In genomic region chr7:6801642-6802041, GRCm38 (mm10) we compare ENCODE assay signal across 18 mouse cellular contexts.
A peak's percentile ranks its signal among the peaks of the same experiment; 100 is the strongest.
DNase-seq lines count a peak whose midpoint lies in the region; ATAC-seq and TF ChIP-seq lines count a peak whose summit lies in the region.
"Had no signal": no experiment of that assay in that cellular context is flagged by ENCODE, and none has a peak within 500 bp of the region (broad histone marks: within the 10 kb centered on the region; RNA-seq: fewer than 3 reads in every experiment).

No protein-coding gene starts in this region.

- peaks cover 11% of the 10 kb centered on the region for H3K4me1 ChIP-seq in intestine, embryonic 15.5 days (replicated peaks)
- H3K4me1 ChIP-seq in intestine, postnatal 0 days (replicated peaks; ENCODE audit: control insufficient read depth, insufficient read depth, low read length), result no peaks in the 10 kb centered on the region
- peaks cover 6% of the 10 kb centered on the region; the same call in 1 of the 2 replicates for H3K4me1 ChIP-seq in liver, embryonic 15.5 days (replicated peaks)
- H3K4me1 ChIP-seq in liver, embryonic 12.5 days, result no peaks in the 10 kb centered on the region
- H3K4me1 ChIP-seq in intestine, embryonic 16.5 days (ENCODE audit: control insufficient read depth, insufficient read depth, low read length), result peaks cover 17% of the 10 kb centered on the region
- peaks cover 20% of the 10 kb centered on the region for H3K4me1 ChIP-seq in limb, embryonic 15.5 days
- H3K4me1 ChIP-seq: forebrain, embryonic 12.5 days; hindbrain, embryonic 10.5 days had no signal

- no peaks in the 10 kb centered on the region for H3K27me3 ChIP-seq in intestine, embryonic 15.5 days (replicated peaks)
- no peaks in the 10 kb centered on the region for H3K27me3 ChIP-seq in intestine, postnatal 0 days (replicated peaks; ENCODE audit: control insufficient read depth, insufficient read depth, low read length)
- no peaks in the 10 kb centered on the region for H3K27me3 ChIP-seq in liver, embryonic 15.5 days
- no peaks in the 10 kb centered on the region for H3K27me3 ChIP-seq in liver, embryonic 12.5 days (replicated peaks)
- H3K27me3 ChIP-seq in intestine, embryonic 16.5 days (replicated peaks; ENCODE audit: control insufficient read depth, insufficient read depth, low read length), result no peaks in the 10 kb centered on the region
- H3K27me3 ChIP-seq in limb, embryonic 15.5 days, result no peaks in the 10 kb centered on the region
- H3K27me3 ChIP-seq: embryonic facial prominence, embryonic 12.5 days; forebrain, embryonic 12.5 days; heart, embryonic 12.5 days had no signal

- no peaks in the 10 kb centered on the region for H3K36me3 ChIP-seq in intestine, embryonic 15.5 days
- no peaks in the 10 kb centered on the region for H3K36me3 ChIP-seq in intestine, postnatal 0 days (ENCODE audit: control insufficient read depth, insufficient read depth)
- H3K36me3 ChIP-seq in liver, embryonic 15.5 days (replicated peaks), result no peaks in the 10 kb centered on the region
- H3K36me3 ChIP-seq in liver, embryonic 12.5 days, result no peaks in the 10 kb centered on the region
- H3K36me3 ChIP-seq in intestine, embryonic 16.5 days (ENCODE audit: control insufficient read depth, insufficient read depth, low read length), result no peaks in the 10 kb centered on the region
- H3K36me3 ChIP-seq in limb, embryonic 15.5 days, result no peaks in the 10 kb centered on the region
- H3K36me3 ChIP-seq: embryonic facial prominence, embryonic 12.5 days; forebrain, embryonic 12.5 days; heart, embryonic 12.5 days; hindbrain, embryonic 10.5 days had no signal

- H3K4me3 ChIP-seq in intestine, embryonic 15.5 days (replicated peaks), result no peak overlapping the region
- no peak overlapping the region for H3K4me3 ChIP-seq in intestine, postnatal 0 days (ENCODE audit: low read depth, low read length)
- no peak overlapping the region for H3K4me3 ChIP-seq in liver, embryonic 15.5 days (replicated peaks)
- no peak overlapping the region for H3K4me3 ChIP-seq in liver, embryonic 12.5 days
- no peak overlapping the region for H3K4me3 ChIP-seq in intestine, embryonic 16.5 days (ENCODE audit: low read length)
- H3K4me3 ChIP-seq in limb, embryonic 15.5 days, result no peak overlapping the region
- H3K4me3 ChIP-seq: embryonic facial prominence, embryonic 12.5 days; forebrain, embryonic 12.5 days; heart, embryonic 12.5 days; hindbrain, embryonic 10.5 days had no signal

- DNase-seq in ovary, postnatal 14 days (ENCODE audit: low spot score), result no peak
- DNase-seq: adrenal gland, postnatal 10 days; cerebellum, adult 11 months; cerebellum, adult 8-10 months; cerebellum, postnatal 14 days; embryo, embryonic 11 days; gastrocnemius, postnatal 14 days had no signal

- H3K4me2 ChIP-seq in intestine, embryonic 15.5 days (replicated peaks), result no peak overlapping the region
- H3K4me2 ChIP-seq in intestine, postnatal 0 days (replicated peaks; ENCODE audit: low read depth), result no peak overlapping the region
- no peak overlapping the region for H3K4me2 ChIP-seq in liver, embryonic 15.5 days
- H3K4me2 ChIP-seq in liver, embryonic 12.5 days, result no peak overlapping the region
- no peak overlapping the region for H3K4me2 ChIP-seq in intestine, embryonic 16.5 days (ENCODE audit: low read depth, low read length)
- no peak overlapping the region for H3K4me2 ChIP-seq in limb, embryonic 15.5 days
- H3K4me2 ChIP-seq: embryonic facial prominence, embryonic 12.5 days; forebrain, embryonic 12.5 days; heart, embryonic 12.5 days had no signal

- H3K9ac ChIP-seq in intestine, embryonic 15.5 days, result no peak overlapping the region
- H3K9ac ChIP-seq in intestine, postnatal 0 days (ENCODE audit: low read depth, low read length), result no peak overlapping the region
- no peak overlapping the region for H3K9ac ChIP-seq in liver, embryonic 15.5 days
- no peak overlapping the region for H3K9ac ChIP-seq in liver, embryonic 12.5 days
- no peak overlapping the region for H3K9ac ChIP-seq in intestine, embryonic 16.5 days (ENCODE audit: low read depth, low read length)
- no peak overlapping the region for H3K9ac ChIP-seq in limb, embryonic 15.5 days
- H3K9ac ChIP-seq: embryonic facial prominence, embryonic 12.5 days; forebrain, embryonic 12.5 days; heart, embryonic 12.5 days had no signal

- TF ChIP-seq CTCF in intestine, postnatal 0 days (IDR thresholded peaks at IDR 0.05; ENCODE audit: low read depth), result no peak

- 46% methylated on average over 6 of the region's 6 CpGs for WGBS in intestine, embryonic 15.5 days
- 47% methylated on average over 6 of the region's 6 CpGs for WGBS in intestine, postnatal 0 days
- WGBS in liver, embryonic 15.5 days (ENCODE audit: insufficient replicate concordance), result 58% methylated on average over 6 of the region's 6 CpGs
- 67% methylated on average over 6 of the region's 6 CpGs for WGBS in liver, embryonic 12.5 days (ENCODE audit: insufficient replicate concordance)
- WGBS in intestine, embryonic 16.5 days, result 54% methylated on average over 6 of the region's 6 CpGs
- 67% methylated on average over 6 of the region's 6 CpGs for WGBS in limb, embryonic 15.5 days

- H3K9me3 ChIP-seq in intestine, embryonic 15.5 days, result no peaks in the 10 kb centered on the region
- H3K9me3 ChIP-seq in intestine, postnatal 0 days (ENCODE audit: control insufficient read depth), result no peaks in the 10 kb centered on the region
- no peaks in the 10 kb centered on the region for H3K9me3 ChIP-seq in liver, embryonic 15.5 days (replicated peaks)
- no peaks in the 10 kb centered on the region for H3K9me3 ChIP-seq in liver, embryonic 12.5 days (replicated peaks)
- H3K9me3 ChIP-seq in intestine, embryonic 16.5 days (ENCODE audit: control insufficient read depth, low read length), result no peaks in the 10 kb centered on the region
- H3K9me3 ChIP-seq in limb, embryonic 15.5 days, result no peaks in the 10 kb centered on the region
- H3K9me3 ChIP-seq: embryonic facial prominence, embryonic 12.5 days; forebrain, embryonic 12.5 days; heart, embryonic 12.5 days; hindbrain, embryonic 10.5 days had no signal

- peak; percentile 50; the same call in 1 of the 2 replicates for ATAC-seq in intestine, embryonic 15.5 days
- no peak for ATAC-seq in intestine, postnatal 0 days
- no peak for ATAC-seq in liver, embryonic 15.5 days (ENCODE audit: insufficient read depth)
- no peak for ATAC-seq in liver, embryonic 12.5 days
- peak; percentile 47; the same call in 1 of the 2 replicates for ATAC-seq in intestine, embryonic 16.5 days
- ATAC-seq in limb, embryonic 15.5 days (ENCODE audit: insufficient number of reproducible peaks, low FRiP score, low TSS enrichment, low read depth), result no peak
- ATAC-seq: forebrain, embryonic 16.5 days had no signal

- H3K27ac ChIP-seq in intestine, embryonic 15.5 days, result no peak overlapping the region
- no peak overlapping the region for H3K27ac ChIP-seq in intestine, postnatal 0 days (ENCODE audit: low read depth, low read length)
- H3K27ac ChIP-seq in liver, embryonic 15.5 days (replicated peaks), result 0 out of 2 replicates have a peak overlapping the region, but pooled peaks have one; percentile 14
- H3K27ac ChIP-seq in liver, embryonic 12.5 days, result no peak overlapping the region
- no peak overlapping the region for H3K27ac ChIP-seq in intestine, embryonic 16.5 days (ENCODE audit: low read length)
- peak overlapping the region; percentile 77 for H3K27ac ChIP-seq in limb, embryonic 15.5 days
- H3K27ac ChIP-seq: embryonic facial prominence, embryonic 12.5 days; forebrain, embryonic 12.5 days had no signal

Comparison
In these comparisons a context has a peak if more than half of its experiments do, and no peak if none do; other contexts are left out.
1. ATAC-seq: peak in intestine, embryonic 15.5 days (single experiment) and intestine, embryonic 16.5 days (single experiment); none in intestine, postnatal 0 days (single experiment), liver, embryonic 15.5 days (single experiment), liver, embryonic 12.5 days (single experiment) and limb, embryonic 15.5 days (single experiment).
2. H3K27ac ChIP-seq: peak in liver, embryonic 15.5 days (single experiment) and limb, embryonic 15.5 days (single experiment); none in intestine, embryonic 15.5 days (single experiment), intestine, postnatal 0 days (single experiment), liver, embryonic 12.5 days (single experiment) and intestine, embryonic 16.5 days (single experiment).